In the genomic region with DNA sequence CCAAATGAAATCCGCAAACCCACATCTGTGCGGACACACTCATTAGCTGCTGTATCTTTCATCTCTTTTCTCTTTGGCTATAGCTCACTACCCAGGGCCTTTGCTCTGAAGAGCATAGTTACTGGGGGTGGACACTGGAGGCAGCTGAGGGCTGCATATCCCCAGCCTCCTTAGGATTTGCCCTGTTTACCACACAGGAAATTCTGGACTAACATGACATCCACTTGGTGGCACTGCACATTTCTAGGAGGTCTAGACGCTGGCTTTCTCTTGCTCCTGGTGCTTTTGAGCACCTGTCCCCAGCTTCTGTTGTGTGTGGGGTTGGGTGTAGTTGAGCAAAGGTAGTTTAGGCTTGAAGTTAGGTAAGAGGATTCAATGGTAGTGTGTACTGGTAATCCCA, we compare ENCODE assay signal across 32 mouse cellular contexts. TPM values are rescaled to one million over a fixed set of nuclear protein-coding genes. Genes with fewer than 3 reads are reported as not detected.
DNase-seq lines count a peak whose midpoint lies in the region; ATAC-seq and TF ChIP-seq lines count a peak whose summit lies in the region.
"Had no signal": no experiment of that assay in that cellular context is flagged by ENCODE, and none has a peak within 500 bp of the region (broad histone marks: within the 10 kb centered on the region; RNA-seq: fewer than 3 reads in every experiment).

No protein-coding gene starts in this region.

- no peak overlapping the region for H3K4me3 ChIP-seq in intestine, postnatal 0 days (ENCODE audit: low read depth, low read length)
- H3K4me3 ChIP-seq in intestine, embryonic 15.5 days (replicated peaks) = no peak overlapping the region
- no peak overlapping the region for H3K4me3 ChIP-seq in lung, postnatal 0 days (ENCODE audit: low read depth, low read length)
- no peak overlapping the region for H3K4me3 ChIP-seq in stomach, postnatal 0 days (ENCODE audit: low read depth, low read length)
- H3K4me3 ChIP-seq: heart, embryonic 13.5 days; hindbrain, embryonic 12.5 days; kidney, embryonic 15.5 days; liver, embryonic 13.5 days; lung, embryonic 15.5 days; midbrain, embryonic 13.5 days; neural tube, embryonic 15.5 days had no signal

- H3K9me3 ChIP-seq in intestine, postnatal 0 days (ENCODE audit: control insufficient read depth) = no peaks in the 10 kb centered on the region
- H3K9me3 ChIP-seq in intestine, embryonic 15.5 days = no peaks in the 10 kb centered on the region
- no peaks in the 10 kb centered on the region for H3K9me3 ChIP-seq in lung, postnatal 0 days (ENCODE audit: low read length)
- no peaks in the 10 kb centered on the region for H3K9me3 ChIP-seq in stomach, postnatal 0 days (ENCODE audit: control insufficient read depth, low read length)
- H3K9me3 ChIP-seq: G1E; heart, embryonic 13.5 days; hindbrain, embryonic 12.5 days; kidney, embryonic 15.5 days; liver, embryonic 13.5 days; lung, embryonic 15.5 days; megakaryocyte, embryonic 14.5 days; midbrain, embryonic 13.5 days; neural tube, embryonic 15.5 days had no signal

- DNase-seq in lung, postnatal 0 days (ENCODE audit: low spot score) = no peak
- no peak for DNase-seq in lung, adult 18-20 months
- DNase-seq in ES-CJ7 (ENCODE audit: low read depth, low spot score) = peak; percentile 14
- DNase-seq in stomach, postnatal 0 days (ENCODE audit: low spot score) = no peak
- DNase-seq: adrenal gland, postnatal 10 days; cerebellum, adult 8-10 months; cerebellum, postnatal 25 days; heart, postnatal 14 days; kidney, adult 18-20 months; kidney, postnatal 36 days; layer of hippocampus, postnatal 36 days; left cerebral cortex, postnatal 4 days; liver, embryonic 13.5 days; lung, postnatal 4 days; right cerebral cortex, adult 18-20 months; spleen, adult 18-20 months had no signal

- no peak for TF ChIP-seq EP300 in lung, postnatal 0 days (IDR thresholded peaks at IDR 0.05)
- TF ChIP-seq EP300 in stomach, postnatal 0 days (optimal IDR thresholded peaks at IDR 0.05) = no peak

- no peak overlapping the region for H3K27ac ChIP-seq in intestine, postnatal 0 days (ENCODE audit: low read depth, low read length)
- H3K27ac ChIP-seq in intestine, embryonic 15.5 days = no peak overlapping the region
- no peak overlapping the region for H3K27ac ChIP-seq in lung, postnatal 0 days (ENCODE audit: low read length)
- H3K27ac ChIP-seq in stomach, postnatal 0 days (replicated peaks) = no peak overlapping the region
- H3K27ac ChIP-seq: heart, embryonic 13.5 days; hindbrain, embryonic 12.5 days; kidney, embryonic 15.5 days; liver, embryonic 13.5 days; lung, embryonic 15.5 days; midbrain, embryonic 13.5 days; neural tube, embryonic 15.5 days had no signal

- WGBS in intestine, postnatal 0 days = 78% methylated on average over 3 of the region's 3 CpGs
- WGBS in intestine, embryonic 15.5 days = 70% methylated on average over 3 of the region's 3 CpGs
- 48% methylated on average over 3 of the region's 3 CpGs for WGBS in lung, postnatal 0 days
- WGBS in stomach, postnatal 0 days = 63% methylated on average over 3 of the region's 3 CpGs

- no peaks in the 10 kb centered on the region for H3K27me3 ChIP-seq in intestine, postnatal 0 days (replicated peaks; ENCODE audit: control insufficient read depth, insufficient read depth, low read length)
- H3K27me3 ChIP-seq in intestine, embryonic 15.5 days (replicated peaks) = no peaks in the 10 kb centered on the region
- H3K27me3 ChIP-seq in lung, postnatal 0 days (replicated peaks; ENCODE audit: insufficient read depth, low read length) = no peaks in the 10 kb centered on the region
- no peaks in the 10 kb centered on the region for H3K27me3 ChIP-seq in stomach, postnatal 0 days (ENCODE audit: control insufficient read depth, insufficient read depth, low read length)
- H3K27me3 ChIP-seq: CH12.LX; heart, embryonic 13.5 days; hindbrain, embryonic 12.5 days; lung, embryonic 15.5 days; midbrain, embryonic 13.5 days had no signal

- peak; percentile 31 for TF ChIP-seq CTCF in intestine, postnatal 0 days (IDR thresholded peaks at IDR 0.05; ENCODE audit: low read depth)
- peak; percentile 27; the same call in 1 of the 2 replicates for TF ChIP-seq CTCF in lung, postnatal 0 days (IDR thresholded peaks at IDR 0.05)
- TF ChIP-seq CTCF in stomach, postnatal 0 days (IDR thresholded peaks at IDR 0.05; ENCODE audit: low read depth) = peak; percentile 35; the same call in 1 of the 2 replicates

- no peak for ATAC-seq in intestine, postnatal 0 days
- no peak for ATAC-seq in intestine, embryonic 15.5 days
- ATAC-seq in lung, postnatal 0 days = no peak
- ATAC-seq in stomach, postnatal 0 days (ENCODE audit: low FRiP score, low TSS enrichment) = no peak

- H3K9ac ChIP-seq in intestine, postnatal 0 days (ENCODE audit: low read depth, low read length) = no peak overlapping the region
- H3K9ac ChIP-seq in intestine, embryonic 15.5 days = no peak overlapping the region
- no peak overlapping the region for H3K9ac ChIP-seq in lung, postnatal 0 days (replicated peaks; ENCODE audit: low read depth)
- H3K9ac ChIP-seq in stomach, postnatal 0 days (ENCODE audit: low read length) = no peak overlapping the region
- H3K9ac ChIP-seq: heart, embryonic 13.5 days; hindbrain, embryonic 12.5 days; kidney, embryonic 15.5 days; liver, embryonic 13.5 days; lung, embryonic 15.5 days; midbrain, embryonic 13.5 days; neural tube, embryonic 15.5 days had no signal

- no peaks in the 10 kb centered on the region for H3K36me3 ChIP-seq in intestine, postnatal 0 days (ENCODE audit: control insufficient read depth, insufficient read depth)
- peaks cover 4% of the 10 kb centered on the region; the same call in 1 of the 2 replicates for H3K36me3 ChIP-seq in intestine, embryonic 15.5 days
- no peaks in the 10 kb centered on the region for H3K36me3 ChIP-seq in lung, postnatal 0 days (ENCODE audit: insufficient read depth, low read length)
- no peaks in the 10 kb centered on the region for H3K36me3 ChIP-seq in stomach, postnatal 0 days (ENCODE audit: control insufficient read depth, insufficient read depth, low read length)
- H3K36me3 ChIP-seq: G1E; hindbrain, embryonic 12.5 days; liver, embryonic 13.5 days; midbrain, embryonic 13.5 days; neural tube, embryonic 15.5 days had no signal

- H3K4me1 ChIP-seq in intestine, postnatal 0 days (replicated peaks; ENCODE audit: control insufficient read depth, insufficient read depth, low read length) = 0 out of 2 replicates have a peak, but pooled peaks cover 3% of the 10 kb centered on the region
- H3K4me1 ChIP-seq in intestine, embryonic 15.5 days (replicated peaks) = no peaks in the 10 kb centered on the region
- 0 out of 2 replicates have a peak, but pooled peaks cover 6% of the 10 kb centered on the region for H3K4me1 ChIP-seq in lung, postnatal 0 days (ENCODE audit: insufficient read depth, low read depth, low read length)
- H3K4me1 ChIP-seq in stomach, postnatal 0 days (replicated peaks; ENCODE audit: control insufficient read depth, insufficient read depth) = no peaks in the 10 kb centered on the region
- H3K4me1 ChIP-seq: liver, embryonic 13.5 days had no signal

- no peak overlapping the region for H3K4me2 ChIP-seq in intestine, postnatal 0 days (replicated peaks; ENCODE audit: low read depth)
- no peak overlapping the region for H3K4me2 ChIP-seq in intestine, embryonic 15.5 days (replicated peaks)
- no peak overlapping the region for H3K4me2 ChIP-seq in lung, postnatal 0 days (replicated peaks; ENCODE audit: low read depth, low read length)
- no peak overlapping the region for H3K4me2 ChIP-seq in stomach, postnatal 0 days (replicated peaks; ENCODE audit: low read depth)
- H3K4me2 ChIP-seq: heart, embryonic 13.5 days; hindbrain, embryonic 12.5 days; kidney, embryonic 15.5 days; liver, embryonic 13.5 days; lung, embryonic 15.5 days; midbrain, embryonic 13.5 days; neural tube, embryonic 15.5 days had no signal

RNA-seq across cellular contexts. Expression of gene Gpx8, which starts 1.4 kb away (rescaled TPM):
- 50.4 and 51.7 TPM in 2 replicates for polyA plus RNA-seq in intestine, postnatal 0 days (2015; fragmentation: Nextera tagmentation; extraction: Ambion mirVana)
- polyA plus RNA-seq in intestine, embryonic 15.5 days (2015; fragmentation: Nextera tagmentation; extraction: Ambion mirVana) = 106 and 119 TPM in 2 replicates
- 132 and 135 TPM in 2 replicates for polyA plus RNA-seq in lung, postnatal 0 days (2015; fragmentation: Nextera tagmentation; extraction: Ambion mirVana)
- 96.8 and 104 TPM in 2 replicates for polyA plus RNA-seq in stomach, postnatal 0 days (2015; fragmentation: Nextera tagmentation; extraction: Ambion mirVana)
- polyA plus RNA-seq: G1E had no signal

RNA-seq across cellular contexts. Expression of gene Cdc20b, which starts 12.7 kb away (rescaled TPM):
- not detected in 2 replicates for polyA plus RNA-seq in intestine, postnatal 0 days (2015; fragmentation: Nextera tagmentation; extraction: Ambion mirVana)
- polyA plus RNA-seq in intestine, embryonic 15.5 days (2015; fragmentation: Nextera tagmentation; extraction: Ambion mirVana) = not detected in 2 replicates
- 0.47 and 0.73 TPM in 2 replicates for polyA plus RNA-seq in lung, postnatal 0 days (2015; fragmentation: Nextera tagmentation; extraction: Ambion mirVana)
- not detected in 2 replicates for polyA plus RNA-seq in stomach, postnatal 0 days (2015; fragmentation: Nextera tagmentation; extraction: Ambion mirVana)
- polyA plus RNA-seq: embryonic facial prominence, embryonic 11.5 days; G1E; gonadal fat pad, adult 2 months; heart, embryonic 13.5 days; kidney, embryonic 15.5 days; limb, embryonic 14.5 days; liver, embryonic 13.5 days; neural tube, embryonic 15.5 days had no signal

RNA-seq across cellular contexts. Expression of gene Gzma, which starts 53.1 kb away (rescaled TPM):
- polyA plus RNA-seq in intestine, postnatal 0 days (2015; fragmentation: Nextera tagmentation; extraction: Ambion mirVana) = 4.2 and 4.9 TPM in 2 replicates
- 2.4 and 2.7 TPM in 2 replicates for polyA plus RNA-seq in intestine, embryonic 15.5 days (2015; fragmentation: Nextera tagmentation; extraction: Ambion mirVana)
- 5.1 and 8.0 TPM in 2 replicates for polyA plus RNA-seq in lung, postnatal 0 days (2015; fragmentation: Nextera tagmentation; extraction: Ambion mirVana)
- 0.33 and 0.71 TPM in 2 replicates for polyA plus RNA-seq in stomach, postnatal 0 days (2015; fragmentation: Nextera tagmentation; extraction: Ambion mirVana)
- polyA plus RNA-seq: C2C12; embryonic facial prominence, embryonic 11.5 days; forebrain, embryonic 14.5 days; G1E; hindbrain, embryonic 12.5 days; kidney, embryonic 15.5 days; liver, embryonic 13.5 days; midbrain, embryonic 13.5 days; neural tube, embryonic 15.5 days had no signal

RNA-seq across cellular contexts. Expression of gene Mcidas, which starts 54.0 kb away (rescaled TPM):
- not detected in 2 replicates for polyA plus RNA-seq in intestine, postnatal 0 days (2015; fragmentation: Nextera tagmentation; extraction: Ambion mirVana)
- 0.09 TPM in 1 of 2 replicates, not detected in the other for polyA plus RNA-seq in intestine, embryonic 15.5 days (2015; fragmentation: Nextera tagmentation; extraction: Ambion mirVana)
- polyA plus RNA-seq in lung, postnatal 0 days (2015; fragmentation: Nextera tagmentation; extraction: Ambion mirVana) = 1.1 and 1.5 TPM in 2 replicates
- 0.11 and 0.17 TPM in 2 replicates for polyA plus RNA-seq in stomach, postnatal 0 days (2015; fragmentation: Nextera tagmentation; extraction: Ambion mirVana)
- polyA plus RNA-seq: embryonic facial prominence, embryonic 11.5 days; G1E; heart, embryonic 13.5 days; kidney, embryonic 15.5 days; limb, embryonic 14.5 days; liver, embryonic 13.5 days had no signal
